Mouse (Mus musculus) stomach, postnatal 0 days (tissue): ENCODE results near the gene Atp4b. TPM values are rescaled to one million over a fixed set of nuclear protein-coding genes. Genes with fewer than 3 reads are reported as not detected.

Source experiments
- ATAC-seq: fragments of 200-750 bp; cut with Nextera tagmentation; 2 replicates; pipeline ENCODE4 v1.8.0; 2017; ENCODE audit not compliant: low FRiP score, low TSS enrichment
- DNase-seq: peaks from one replicate; pipeline ENCODE4 v3.0.0-alpha.2; 2016; ENCODE audit warnings: low spot score
- H3K27ac ChIP-seq: fragments of 300-500 bp; sonication (generic); replicated peaks from 2 replicates; pipeline ENCODE4 v1.5.1; 2014; ENCODE audit warnings: mild to moderate bottlenecking, control low read depth
- H3K27me3 ChIP-seq: fragments of 300-500 bp; sonication (generic); 2 replicates; pipeline ENCODE4 v1.6.1; 2014; ENCODE audit warnings: low read length; ENCODE audit not compliant: control insufficient read depth, insufficient read depth
- H3K36me3 ChIP-seq: fragments of 300-500 bp; sonication (generic); 2 replicates; pipeline ENCODE4 v1.6.1; 2014; ENCODE audit warnings: low read length, mixed read lengths; ENCODE audit not compliant: control insufficient read depth, insufficient read depth
- H3K4me1 ChIP-seq: fragments of 300-500 bp; sonication (generic); replicated peaks from 2 replicates; pipeline ENCODE4 v1.6.1; 2014; ENCODE audit warnings: antibody characterized with exemption; ENCODE audit not compliant: control insufficient read depth, insufficient read depth
- H3K4me2 ChIP-seq: fragments of 300-500 bp; sonication (generic); replicated peaks from 2 replicates; pipeline ENCODE4 v1.6.1; 2014; ENCODE audit warnings: low read depth, mild to moderate bottlenecking, control low read depth, moderate library complexity
- H3K4me3 ChIP-seq: fragments of 300-500 bp; sonication (generic); 2 replicates; pipeline ENCODE4 v1.5.1; 2014; ENCODE audit warnings: low read depth, low read length, control low read depth
- H3K9ac ChIP-seq: fragments of 300-500 bp; sonication (generic); 2 replicates; pipeline ENCODE4 v1.6.1; 2014; ENCODE audit warnings: mild to moderate bottlenecking, low read length, control low read depth, mixed read lengths
- H3K9me3 ChIP-seq: fragments of 300-500 bp; sonication (generic); 2 replicates; pipeline ENCODE4 v1.6.1; 2016; ENCODE audit warnings: low read length; ENCODE audit not compliant: control insufficient read depth
- CTCF ChIP-seq: IDR thresholded peaks from 2 replicates; pipeline ENCODE4 v1.5.1; 2016; ENCODE audit warnings: antibody characterized with exemption, low read depth, mild to moderate bottlenecking, moderate library complexity
- EP300 ChIP-seq: optimal IDR thresholded peaks from 2 replicates; pipeline ENCODE3; 2016; ENCODE audit warnings: antibody characterized with exemption
- WGBS: fragments of 180-500 bp; shearing (Covaris S2); extraction: QIAGEN DNeasy Blood & Tissue Kit; methylation state at CpG from one replicate; pipeline ENCODE4 v1.1.7; 2014; 5-methylcytosine and 5-hydroxymethylcytosine counted together
- polyA plus RNA-seq: library from polyadenylated mRNA; unstranded; fragments of >200 nt; fragmentation: Nextera tagmentation; extraction: Ambion mirVana; gene quantifications from 2 replicates; pipeline ENCODE4 v1.2.1, GENCODE M21; 2015

Atp4b gene
- polyA plus RNA-seq, 1 experiment from 2014 or later, result 776 TPM

DNA sequence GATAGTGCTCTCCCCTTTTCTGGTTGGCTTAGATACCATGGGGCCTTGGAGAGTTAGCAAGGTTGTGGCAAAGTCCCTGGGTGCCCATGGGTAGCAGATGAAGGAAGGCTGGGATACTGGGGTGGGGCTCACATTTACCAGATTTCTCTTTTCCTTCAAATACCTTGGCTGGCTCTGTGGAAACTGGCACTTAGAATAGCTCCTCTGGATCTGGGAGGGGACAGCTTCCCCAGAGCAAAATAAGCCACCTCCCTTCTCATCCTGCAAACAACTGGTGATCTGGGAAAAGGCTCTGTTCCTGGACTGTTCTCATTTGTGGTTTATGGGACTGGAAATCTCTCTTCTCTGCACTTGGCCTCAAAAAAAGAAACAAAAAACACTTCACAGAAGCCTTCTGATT, 34.2 kb upstream of the Atp4b start:
- H3K27me3 ChIP-seq, result no peaks in the 10 kb centered on the region; the same call in 1 of the 2 replicates
- no peak for DNase-seq
- no peaks in the 10 kb centered on the region for H3K4me1 ChIP-seq
- H3K27ac ChIP-seq, result no peak overlapping the region
- H3K9me3 ChIP-seq, result no peaks in the 10 kb centered on the region
- H3K4me3 ChIP-seq, result no peak overlapping the region
- no peak for TF ChIP-seq CTCF
- no peak for TF ChIP-seq EP300
- ATAC-seq, result no peak
- no peaks in the 10 kb centered on the region for H3K36me3 ChIP-seq
- H3K4me2 ChIP-seq, result no peak overlapping the region
- no peak overlapping the region for H3K9ac ChIP-seq

- Histone ChIP-seq H3K4me2 (no peak overlapping the region), H3K27me3 (no peaks in the 10 kb centered on the region; the same call in 1 of the 2 replicates), H3K4me3 (no peak overlapping the region), H3K9ac (no peak overlapping the region), H3K4me1 (no peaks in the 10 kb centered on the region), H3K9me3 (no peaks in the 10 kb centered on the region), H3K36me3 (no peaks in the 10 kb centered on the region), H3K27ac (no peak overlapping the region)
- ATAC-seq (no peak), DNase-seq (no peak)
- 63% methylated on average over 7 of the region's 7 CpGs for WGBS
- TF ChIP-seq EP300 (no peak), CTCF (no peak)
Measured at GRCm38 (mm10) chr8:13430412-13430811, 33.8 kb upstream of the Atp4b start.

- no peak overlapping the region for H3K4me2 ChIP-seq
- WGBS, result 75% methylated on average over 9 of the region's 9 CpGs
- DNase-seq, result no peak
Measured at GRCm38 (mm10) chr8:13428156-13428555, 31.5 kb upstream of the Atp4b start.

DNA sequence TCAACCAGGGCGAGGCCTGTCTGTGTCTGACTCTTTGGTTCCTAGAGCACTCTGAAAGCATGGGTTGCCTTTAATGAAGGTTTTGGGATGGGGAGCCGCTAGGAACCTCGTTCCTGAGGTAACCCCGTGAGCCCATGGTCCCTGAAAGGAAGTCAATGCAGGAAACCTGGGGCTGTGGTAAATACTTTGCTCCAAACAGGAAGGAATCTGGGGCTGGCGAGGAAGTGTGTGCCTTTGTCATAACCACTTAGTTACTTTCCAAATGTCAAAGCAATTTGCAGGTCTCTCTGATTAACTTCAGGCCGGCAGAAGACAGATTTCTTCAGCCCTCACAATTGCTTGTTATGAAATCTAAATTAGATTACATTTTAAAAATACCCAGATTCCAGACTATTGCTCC, 30.7 kb upstream of the Atp4b start:
- Histone ChIP-seq H3K4me3 (no peak overlapping the region), H3K27me3 (no peaks in the 10 kb centered on the region), H3K9ac (no peak overlapping the region), H3K9me3 (no peaks in the 10 kb centered on the region), H3K36me3 (no peaks in the 10 kb centered on the region), H3K4me2 (no peak overlapping the region), H3K4me1 (no peaks in the 10 kb centered on the region), H3K27ac (no peak overlapping the region)
- ATAC-seq (no peak), DNase-seq (no peak)
- TF ChIP-seq CTCF (no peak), EP300 (no peak)
- 60% methylated on average over 6 of the region's 6 CpGs for WGBS

More at GRCm38 (mm10) chr8:13428156-13428555, 31.5 kb upstream of the Atp4b start:
- TF ChIP-seq CTCF, result no peak
- TF ChIP-seq EP300, result no peak
- Histone ChIP-seq H3K27me3 (no peaks in the 10 kb centered on the region), H3K36me3 (no peaks in the 10 kb centered on the region), H3K27ac (no peak overlapping the region), H3K4me1 (no peaks in the 10 kb centered on the region), H3K9me3 (no peaks in the 10 kb centered on the region), H3K9ac (no peak overlapping the region), H3K4me3 (no peak overlapping the region)
- no peak for ATAC-seq

- H3K27me3 ChIP-seq, result no peaks in the 10 kb centered on the region
- no peaks in the 10 kb centered on the region for H3K9me3 ChIP-seq
- no peak for ATAC-seq
- TF ChIP-seq CTCF (no peak), EP300 (no peak)
- H3K4me2 ChIP-seq, result no peak overlapping the region
- DNase-seq, result no peak
- no peaks in the 10 kb centered on the region for H3K36me3 ChIP-seq
- 82% methylated on average over 6 of the region's 6 CpGs for WGBS
- no peak overlapping the region for H3K4me3 ChIP-seq
- no peak overlapping the region for H3K9ac ChIP-seq
- H3K4me1 ChIP-seq, result no peaks in the 10 kb centered on the region
- H3K27ac ChIP-seq, result no peak overlapping the region
Measured at GRCm38 (mm10) chr8:13420970-13421369, 24.3 kb upstream of the Atp4b start.

GRCm38 (mm10) chr8:13419111-13419639, 22.6 kb upstream of the Atp4b start:
- WGBS, result 68% methylated on average over 2 of the region's 2 CpGs
- Histone ChIP-seq H3K4me1 (no peaks in the 10 kb centered on the region), H3K9ac (no peak overlapping the region), H3K27me3 (no peaks in the 10 kb centered on the region), H3K36me3 (no peaks in the 10 kb centered on the region), H3K4me3 (no peak overlapping the region), H3K9me3 (no peaks in the 10 kb centered on the region), H3K27ac (no peak overlapping the region), H3K4me2 (no peak overlapping the region)
- ATAC-seq, result no peak
- TF ChIP-seq CTCF (no peak), EP300 (no peak)
- DNase-seq, result no peak
